Mouse (Mus musculus): ENCODE results near the gene Mrps24.
A peak's percentile ranks its signal among the peaks of the same experiment; 100 is the strongest.

Mrps24 gene

DNA sequence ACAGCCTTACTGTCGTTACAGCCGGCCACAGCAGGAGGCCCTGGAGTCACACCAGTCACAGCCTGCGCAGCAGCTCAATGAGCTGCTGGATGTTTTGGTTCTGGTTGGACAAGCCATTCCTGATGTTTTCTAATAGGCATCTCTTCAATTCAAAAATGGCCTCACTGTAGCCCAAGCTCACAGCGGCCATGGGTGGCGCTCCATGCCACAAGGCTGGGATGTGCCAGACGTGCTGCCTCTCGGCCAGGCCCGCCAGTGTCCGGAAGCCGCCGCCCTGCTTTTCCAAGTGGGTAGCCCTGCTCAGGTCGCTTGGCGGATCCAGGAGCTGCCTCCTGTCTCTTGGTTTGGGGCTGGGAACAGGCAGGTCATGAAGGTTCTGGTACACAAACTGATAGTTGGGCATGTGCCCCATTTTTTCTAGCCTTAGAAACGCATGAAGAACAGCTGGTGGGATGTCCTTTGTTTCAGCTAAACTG lies at the start of gene Mrps24:
TSS of gene Mrps24 (minus strand) at position 51 of the 476 bp plus-strand sequence.
- peak in 1 of 2 experiments; percentile 16 for DNase-seq (ENCODE audit: low spot score in 2 of 2)

- no peak for DNase-seq (ENCODE audit: low spot score in 2 of 2)
These were observed 47.1 kb upstream of the Mrps24 start for GRCm38 (mm10) chr11:5762633-5762982.

GRCm38 (mm10) chr11:5761820-5762632 lies 46.5 kb upstream of the Mrps24 start, which contains the start of gene Urgcp:
Urgcp (minus strand) TSS chr11:5762376.
- DNase-seq (ENCODE audit: low spot score in 2 of 2) = peak; percentile 97 to 98

DNA sequence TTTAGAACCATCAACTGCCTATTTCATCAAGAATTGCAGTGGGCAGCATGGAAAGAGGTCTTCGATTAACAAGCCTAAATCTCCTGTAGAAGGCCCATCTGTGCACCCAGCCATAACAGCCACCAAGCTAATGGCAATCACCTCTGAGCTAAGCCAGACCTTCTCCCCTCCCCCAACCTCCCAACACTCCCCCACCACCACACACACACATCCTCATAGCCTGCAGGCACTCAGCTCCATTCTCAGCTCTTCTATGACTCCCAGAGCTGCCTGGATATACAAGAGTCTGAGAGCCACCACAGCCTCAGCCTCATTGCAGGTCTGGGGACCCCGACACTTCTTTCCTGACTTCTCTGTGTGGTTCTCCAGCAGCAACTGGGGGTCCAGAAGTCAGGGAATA lies 38.3 kb upstream of the Mrps24 start:
- no peak for DNase-seq (ENCODE audit: low spot score in 2 of 2)

- no peak for DNase-seq (ENCODE audit: low spot score in 2 of 2)
These were observed 29.5 kb upstream of the Mrps24 start for GRCm38 (mm10) chr11:5744951-5745350.

GRCm38 (mm10) chr11:5742106-5742505 lies 26.6 kb upstream of the Mrps24 start:
- peak; percentile 29 to 64 for DNase-seq (ENCODE audit: low spot score in 2 of 2)

GRCm38 (mm10) chr11:5740965-5741627 lies 25.6 kb upstream of the Mrps24 start:
- DNase-seq (ENCODE audit: low spot score in 2 of 2) = peak; percentile 82 to 88

DNA sequence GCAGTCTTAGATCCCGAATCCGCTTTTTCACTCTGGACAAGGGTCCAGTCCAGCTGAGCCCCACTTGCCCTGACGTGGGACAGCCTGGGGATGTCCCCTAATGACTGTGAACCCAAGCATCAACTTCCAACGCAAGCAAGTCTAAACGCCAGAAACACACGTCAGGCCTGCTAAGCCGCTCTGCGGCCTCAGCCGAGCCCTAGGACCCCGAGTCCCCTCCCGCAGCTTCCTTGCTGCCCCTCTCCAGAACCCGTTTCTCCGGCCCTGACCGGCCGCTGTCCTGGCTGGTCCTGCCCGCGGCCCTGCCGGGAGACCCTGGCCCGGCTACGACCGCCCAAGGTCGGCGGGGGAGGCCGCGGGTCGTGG lies 25.1 kb upstream of the Mrps24 start:
- DNase-seq (ENCODE audit: low spot score in 2 of 2) = no peak

DNA sequence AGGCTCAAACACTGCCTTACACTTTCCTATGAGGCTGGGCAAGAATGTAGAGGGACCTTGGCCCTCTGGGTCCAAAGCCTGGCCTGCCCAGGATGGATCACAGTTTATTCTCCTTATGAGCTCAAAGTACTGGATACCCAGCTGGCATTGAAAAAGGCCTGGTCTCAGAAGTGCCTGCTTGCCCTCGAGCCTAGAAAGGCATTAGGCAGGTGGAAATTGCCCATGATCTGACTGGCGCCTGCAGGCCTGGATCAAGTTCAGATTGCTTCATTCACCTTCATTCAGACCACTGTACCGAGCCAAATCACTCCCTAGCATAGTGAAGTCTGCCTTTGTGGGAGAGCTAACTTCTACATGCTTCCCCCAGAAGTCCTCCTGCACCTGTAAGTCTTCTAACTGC lies 24.4 kb upstream of the Mrps24 start:
- no peak for DNase-seq (ENCODE audit: low spot score in 2 of 2)

- no peak for DNase-seq (ENCODE audit: low spot score in 2 of 2)
These were observed 23.6 kb upstream of the Mrps24 start for GRCm38 (mm10) chr11:5738888-5739632.

- DNase-seq (ENCODE audit: low spot score in 2 of 2) = no peak
These were observed 21.7 kb upstream of the Mrps24 start for GRCm38 (mm10) chr11:5737137-5737536.

- DNase-seq (ENCODE audit: low spot score in 2 of 2) = no peak
These were observed 18.8 kb upstream of the Mrps24 start for GRCm38 (mm10) chr11:5734323-5734722.

GRCm38 (mm10) chr11:5732401-5732800 lies 16.9 kb upstream of the Mrps24 start:
- DNase-seq (ENCODE audit: low spot score in 2 of 2) = no peak

GRCm38 (mm10) chr11:5729582-5729981 lies 14.1 kb upstream of the Mrps24 start:
- no peak for DNase-seq (ENCODE audit: low spot score in 2 of 2)

DNA sequence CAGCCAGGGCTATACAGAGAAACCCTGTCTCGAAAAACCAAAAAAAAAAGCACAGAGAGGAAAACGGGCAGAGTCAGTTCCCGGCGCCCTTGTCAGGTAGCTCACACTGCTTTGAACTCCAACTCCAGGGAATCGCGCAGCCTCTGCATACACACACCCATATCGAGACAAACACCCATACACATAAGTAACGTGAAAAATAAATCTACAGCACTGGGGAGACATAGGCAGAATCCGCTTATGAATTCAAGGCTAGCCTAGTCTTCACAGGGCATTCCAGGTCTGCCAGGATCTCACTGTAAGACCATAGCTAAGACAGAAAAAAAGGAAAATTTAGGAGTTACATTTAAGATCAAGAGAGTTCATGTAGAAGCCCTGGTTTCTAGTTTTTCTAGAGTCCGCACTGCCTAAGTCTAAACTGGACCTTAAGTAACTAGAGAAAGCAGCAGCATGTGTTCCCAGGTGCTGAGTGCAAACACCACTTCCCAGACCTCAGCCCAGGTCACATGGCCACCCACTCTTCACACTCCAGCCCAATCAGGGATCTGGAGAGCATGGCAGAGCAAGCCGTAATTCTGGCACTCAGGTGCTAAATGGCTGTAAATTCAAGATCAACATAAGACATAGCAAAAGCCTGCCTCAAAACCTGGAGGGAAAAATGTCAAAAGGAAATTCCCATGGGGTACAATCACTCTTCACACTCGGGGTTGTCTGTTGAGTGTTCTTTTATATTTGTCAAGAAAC lies 3.3 kb upstream of the Mrps24 start:
- DNase-seq (ENCODE audit: low spot score in 2 of 2) = no peak

GRCm38 (mm10) chr11:5716938-5717705 lies 1.6 kb upstream of the Mrps24 start:
- DNase-seq (ENCODE audit: low spot score in 2 of 2) = peak in 1 of 2 experiments; percentile 15

DNA sequence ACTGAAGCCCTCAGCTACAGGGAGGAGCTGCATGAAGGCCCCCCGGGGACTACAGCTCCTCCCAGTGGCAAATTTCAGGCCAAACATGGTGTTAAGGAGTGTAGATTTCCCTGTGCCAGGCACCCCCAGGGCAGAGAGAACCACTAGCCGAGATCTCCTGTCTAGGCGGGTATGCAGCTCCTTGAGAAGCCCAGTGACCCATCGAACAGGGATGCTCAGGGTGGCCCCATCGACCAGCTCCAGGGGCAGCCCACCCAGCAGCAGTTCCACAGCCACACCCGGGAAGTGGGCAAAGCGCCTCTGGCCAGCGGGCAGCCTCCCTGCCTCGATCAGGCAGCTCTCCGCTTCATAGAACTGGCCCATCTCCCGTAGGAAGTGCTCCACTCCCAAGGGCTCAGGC lies 766 bp upstream of the Mrps24 start:
- peak in 1 of 2 experiments; percentile 13 for DNase-seq (ENCODE audit: low spot score in 2 of 2)

DNA sequence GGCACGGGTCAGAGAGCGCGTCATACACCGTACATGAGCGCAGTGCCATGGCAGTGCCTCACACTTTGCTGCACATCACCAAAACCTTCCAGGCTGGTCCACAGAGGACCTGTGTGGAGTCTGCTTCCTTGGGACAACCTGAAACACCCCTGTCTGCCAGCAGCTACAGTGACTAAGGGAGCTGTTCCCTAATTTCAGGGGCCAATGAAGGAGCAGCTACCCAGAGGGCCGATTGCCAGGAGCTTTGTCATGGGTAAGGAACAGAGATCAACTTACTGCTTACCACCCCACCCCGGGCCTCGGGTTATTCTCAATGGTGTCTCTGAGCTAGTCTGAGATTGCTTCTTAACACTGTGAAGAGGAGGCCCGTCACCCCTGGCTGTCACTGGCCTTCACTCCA lies 301 bp downstream of the Mrps24 start:
- DNase-seq (ENCODE audit: low spot score in 2 of 2) = no peak

DNA sequence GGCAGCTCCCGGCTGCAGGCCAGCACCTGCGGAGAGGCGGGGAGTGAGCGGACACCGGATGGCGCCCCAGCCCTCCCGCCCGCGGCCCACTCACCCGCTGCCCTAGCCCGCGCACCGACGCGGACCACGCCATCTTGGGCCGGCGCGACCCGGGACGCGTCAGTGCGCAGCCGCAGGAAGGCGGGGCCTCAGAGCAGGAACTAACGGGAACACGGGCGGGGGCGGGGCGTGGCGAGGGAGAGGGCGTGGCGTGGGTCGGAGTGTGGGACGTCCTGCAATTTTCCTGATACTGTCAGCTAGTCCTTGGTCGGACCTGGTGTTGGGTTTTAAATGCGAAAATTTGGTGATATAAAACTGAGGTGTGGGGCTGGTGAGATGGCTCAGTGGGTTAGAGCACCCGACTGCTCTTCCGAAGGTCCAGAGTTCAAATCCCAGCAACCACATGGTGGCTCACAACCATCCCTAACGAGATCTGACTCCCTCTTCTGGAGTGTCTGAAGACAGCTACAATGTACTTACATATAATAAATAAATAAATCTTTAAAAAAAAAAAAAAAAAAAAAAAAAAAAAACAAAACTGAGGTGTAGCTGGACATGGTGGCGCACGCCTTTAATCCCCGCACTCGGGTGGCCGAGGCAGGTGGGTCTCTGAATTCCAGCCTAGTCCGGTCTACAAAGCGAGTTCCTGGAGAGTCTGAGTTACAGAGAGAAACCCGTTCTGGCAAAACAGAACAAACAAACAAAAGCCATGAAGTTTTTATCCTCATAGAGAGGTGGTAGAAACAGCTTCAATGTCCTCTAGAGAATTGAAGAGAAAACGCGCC lies 7.7 kb downstream of the Mrps24 start:
- peak; percentile 88 to 97 for DNase-seq (ENCODE audit: low spot score in 2 of 2)
